Mouse (Mus musculus): Measurements from ENCODE around the gene Cutc.
A peak's percentile ranks its signal among the peaks of the same experiment; 100 is the strongest.

The Cutc gene

GRCm38 (mm10) chr19:43753226-43753835 is 535 bp downstream of the Cutc start:
- DNase-seq (ENCODE audit: low read depth, low spot score), result peak; percentile 91

DNA sequence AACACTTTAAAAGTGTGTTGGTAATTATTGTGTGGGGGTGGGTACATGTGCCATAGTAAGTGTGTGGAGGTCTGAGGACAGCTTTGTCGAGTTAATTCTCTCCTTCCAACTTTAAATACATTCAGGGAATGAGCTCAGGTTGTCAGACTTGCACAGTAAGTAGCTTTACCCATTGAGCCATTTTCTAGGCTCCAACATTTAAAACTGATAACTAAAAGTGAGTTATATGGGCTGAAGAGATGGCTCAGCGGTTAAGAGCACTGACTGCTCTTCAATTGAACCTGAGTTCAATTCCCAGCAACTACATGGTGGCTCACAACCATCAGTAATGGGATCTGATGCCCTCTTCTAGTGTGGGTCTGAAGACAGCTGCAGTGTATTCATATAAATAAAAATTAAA is 1.4 kb downstream of the Cutc start:
- no peak for DNase-seq (ENCODE audit: low read depth, low spot score)

GRCm38 (mm10) chr19:43754872-43755271 is 2.1 kb downstream of the Cutc start:
- DNase-seq (ENCODE audit: low read depth, low spot score), result no peak

- DNase-seq (ENCODE audit: low read depth, low spot score), result peak; percentile 76
Observed at GRCm38 (mm10) chr19:43760504-43760903, 7.7 kb downstream of the Cutc start.

DNA sequence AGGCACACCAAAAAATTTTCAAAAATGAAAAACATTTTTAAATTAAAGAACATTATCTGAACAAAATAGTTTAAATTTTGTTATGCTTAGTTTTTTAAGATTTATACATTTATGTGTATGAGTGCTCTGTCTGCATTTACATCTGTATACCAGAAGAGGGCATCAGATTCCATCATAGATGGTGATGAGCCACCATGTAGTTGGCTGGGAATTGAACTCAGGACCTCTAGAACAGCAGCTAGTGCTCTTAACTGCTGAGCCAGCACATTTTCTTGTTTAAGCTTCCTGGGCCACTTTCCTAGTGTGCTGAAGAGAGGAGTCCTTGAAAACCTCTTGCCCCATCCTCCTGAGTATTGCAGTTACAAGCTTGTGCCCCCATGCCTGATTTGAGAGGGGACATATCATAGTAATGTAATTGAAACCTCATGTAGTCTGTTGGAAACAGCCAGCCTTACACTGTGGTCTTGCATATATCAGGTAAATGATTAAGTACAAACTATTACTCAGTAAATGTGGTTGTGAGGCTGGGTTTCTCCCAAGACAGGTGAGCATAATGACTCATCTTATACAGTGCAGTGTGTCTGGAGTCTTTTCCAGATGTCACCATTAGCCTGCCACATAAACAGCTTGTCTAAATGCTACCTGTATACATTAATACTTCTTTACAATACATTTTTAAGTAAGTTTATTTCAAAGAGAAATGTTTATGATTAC is 8.9 kb downstream of the Cutc start:
- no peak for DNase-seq (ENCODE audit: low read depth, low spot score)

DNA sequence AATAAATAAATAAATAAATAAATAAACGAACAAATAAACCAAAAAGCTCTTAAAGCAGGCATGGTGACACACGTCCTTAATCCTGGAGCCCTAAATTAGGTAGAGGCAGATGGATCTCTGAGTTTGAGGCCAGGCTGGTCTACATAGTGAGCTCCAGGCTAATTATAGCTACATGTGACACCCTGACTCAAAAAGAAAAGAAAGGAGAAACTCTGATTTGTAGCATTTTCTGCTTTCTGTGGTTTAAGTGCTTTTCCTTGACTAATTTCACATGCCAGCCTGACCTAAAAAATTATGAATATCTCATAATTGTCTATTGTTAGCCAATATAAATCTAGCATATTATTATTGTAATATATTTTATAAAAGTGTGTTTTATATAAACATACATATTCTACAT is 9.6 kb downstream of the Cutc start:
- no peak for DNase-seq (ENCODE audit: low read depth, low spot score)

GRCm38 (mm10) chr19:43766451-43766850 is 13.7 kb downstream of the Cutc start:
- DNase-seq (ENCODE audit: low read depth, low spot score), result no peak

GRCm38 (mm10) chr19:43767549-43768322 is 14.9 kb downstream of the Cutc start:
- no peak for DNase-seq (ENCODE audit: low read depth, low spot score)

DNA sequence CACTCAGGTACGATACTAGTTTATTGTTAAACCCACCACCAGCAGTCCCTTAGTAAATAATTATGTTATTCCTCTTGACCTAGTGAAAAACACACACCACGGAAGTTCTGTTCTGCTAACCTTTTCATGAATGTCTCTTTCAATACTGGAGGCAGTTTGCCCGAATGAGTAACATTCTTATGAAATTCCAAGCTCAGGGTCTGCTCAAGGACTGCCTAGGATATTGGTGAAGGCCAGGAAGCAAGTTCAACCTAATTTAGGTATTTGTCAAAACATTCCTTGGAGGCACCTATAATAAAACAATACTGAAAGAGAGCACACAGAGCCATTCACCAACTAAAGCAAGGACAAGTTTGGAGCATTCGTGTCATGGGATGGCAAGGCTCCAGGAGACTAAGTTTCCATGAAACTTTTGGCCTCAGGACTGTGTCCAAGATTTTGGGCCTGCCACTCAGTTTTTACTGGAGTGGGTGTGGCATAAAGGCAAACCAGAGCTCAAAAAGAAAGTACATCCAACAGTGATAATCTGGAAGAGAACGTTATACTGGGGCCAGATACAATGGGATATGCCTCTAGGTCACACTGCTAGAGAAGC is 16.7 kb downstream of the Cutc start:
- no peak for DNase-seq (ENCODE audit: low read depth, low spot score)

DNA sequence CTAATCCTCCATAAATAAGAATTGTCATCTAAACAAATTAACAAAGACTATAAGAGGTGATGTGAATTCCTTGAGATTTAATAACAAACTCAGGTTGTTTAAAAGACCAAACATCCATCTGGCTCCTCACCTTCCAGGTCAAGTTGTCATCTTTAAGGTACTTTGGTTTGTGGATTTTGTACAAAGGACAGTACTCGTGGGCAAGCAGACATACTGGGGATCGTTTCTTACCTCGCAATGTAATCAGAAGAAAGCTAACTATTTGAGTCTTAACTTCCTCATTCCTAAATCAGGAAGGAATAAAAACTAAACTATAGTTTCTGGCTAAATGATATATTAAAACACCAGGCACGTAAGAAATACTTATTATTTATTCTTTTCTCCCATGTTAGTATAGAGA is 17.8 kb downstream of the Cutc start:
- no peak for DNase-seq (ENCODE audit: low read depth, low spot score)

- DNase-seq (ENCODE audit: low read depth, low spot score), result peak; percentile 39
Observed at GRCm38 (mm10) chr19:43771499-43771969, 18.7 kb downstream of the Cutc start.

- DNase-seq (ENCODE audit: low read depth, low spot score), result no peak
Observed at GRCm38 (mm10) chr19:43772311-43772710, 19.5 kb downstream of the Cutc start.

- DNase-seq (ENCODE audit: low read depth, low spot score), result no peak
Observed at GRCm38 (mm10) chr19:43775433-43775832, 22.6 kb downstream of the Cutc start.

DNA sequence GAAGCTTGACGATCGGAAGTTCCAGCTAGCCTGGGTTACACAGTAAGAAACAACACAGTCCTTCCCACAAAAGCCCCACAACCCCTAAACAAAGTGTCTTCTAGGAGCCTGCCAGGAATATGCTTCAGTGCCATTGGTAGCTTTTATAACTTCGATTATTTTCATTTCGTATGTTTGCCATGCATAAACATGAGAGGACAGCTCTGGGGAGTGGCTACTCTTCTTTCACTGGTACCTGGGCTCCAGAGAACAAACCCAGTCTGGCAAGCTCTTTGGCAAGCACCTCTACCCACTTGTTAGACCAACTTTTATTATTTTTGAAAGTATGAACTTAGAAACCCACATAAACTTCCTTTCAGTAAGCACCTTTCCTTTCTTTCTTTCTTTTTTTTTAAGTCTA is 23.8 kb downstream of the Cutc start:
- DNase-seq (ENCODE audit: low read depth, low spot score), result no peak

GRCm38 (mm10) chr19:43777308-43777707 is 24.5 kb downstream of the Cutc start:
- no peak for DNase-seq (ENCODE audit: low read depth, low spot score)

GRCm38 (mm10) chr19:43780391-43780790 is 27.6 kb downstream of the Cutc start:
- DNase-seq (ENCODE audit: low read depth, low spot score), result no peak

- no peak for DNase-seq (ENCODE audit: low read depth, low spot score)
Observed at GRCm38 (mm10) chr19:43781980-43782379, 29.2 kb downstream of the Cutc start, which contains the start of gene Abcc2. Abcc2 (plus strand) TSS chr19:43782192.

- no peak for DNase-seq (ENCODE audit: low read depth, low spot score)
Observed at GRCm38 (mm10) chr19:43784761-43785160, 32.0 kb downstream of the Cutc start.

DNA sequence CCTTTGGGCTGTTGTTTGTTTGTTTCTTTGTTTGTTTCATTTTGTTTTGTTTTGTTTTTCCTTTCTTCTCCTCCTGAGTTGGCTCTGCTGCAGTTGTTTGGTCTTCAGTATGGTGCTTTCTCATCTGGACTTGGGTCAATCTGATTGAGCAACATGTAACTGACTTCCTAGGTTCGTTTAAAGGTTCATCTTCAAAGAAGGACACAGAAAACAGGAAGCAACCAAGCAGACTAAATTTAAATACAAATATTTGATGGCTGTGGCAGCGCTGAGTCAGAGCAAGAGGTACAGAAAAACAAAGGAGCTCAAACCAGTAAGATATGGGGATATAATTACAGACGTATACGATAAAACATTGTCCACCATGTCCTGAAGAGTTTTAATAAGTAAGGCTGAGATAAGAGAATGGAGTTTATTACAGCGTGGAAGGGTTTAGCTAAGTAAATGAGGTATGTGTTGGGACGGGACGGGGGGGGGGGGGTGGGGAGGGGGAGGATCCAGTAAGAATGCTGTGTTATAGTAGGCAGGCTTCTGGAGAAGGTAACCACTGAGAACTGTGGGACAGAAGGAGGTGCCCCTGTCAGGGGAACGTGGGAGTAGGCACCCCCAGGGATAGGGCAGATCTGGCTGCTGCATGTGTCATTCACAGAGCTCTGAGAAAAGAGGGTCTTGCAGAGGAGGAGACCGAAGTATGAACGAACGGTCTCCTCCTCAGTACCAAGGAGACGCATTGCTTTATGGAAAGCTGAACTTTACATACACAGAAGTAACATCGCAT is 33.6 kb downstream of the Cutc start:
- no peak for DNase-seq (ENCODE audit: low read depth, low spot score)

DNA sequence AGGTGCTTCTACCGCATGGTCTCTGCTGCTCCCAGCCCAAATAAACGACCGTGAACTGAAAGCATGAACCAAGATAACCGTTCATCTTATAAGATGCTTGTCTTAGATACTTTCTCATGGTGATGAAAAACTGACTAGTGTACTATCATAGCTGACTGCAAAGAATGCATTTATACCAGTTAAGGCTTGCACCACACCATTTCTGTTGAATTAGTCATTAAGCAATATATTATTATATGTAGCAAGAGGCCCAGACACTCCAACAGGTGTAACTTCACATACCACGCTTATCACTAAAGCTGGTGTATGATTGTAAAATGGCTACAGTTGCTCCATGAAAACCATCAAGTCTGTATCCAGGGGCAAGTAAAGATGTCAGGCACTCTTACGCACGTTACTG is 37.0 kb downstream of the Cutc start:
- DNase-seq (ENCODE audit: low read depth, low spot score), result no peak

GRCm38 (mm10) chr19:43792537-43792936 is 39.7 kb downstream of the Cutc start:
- DNase-seq (ENCODE audit: low read depth, low spot score), result no peak

All from CD4-positive helper T cell, adult 2 months (primary cell).